Mouse (Mus musculus): ENCODE results near the gene Ptbp3. TPM values are rescaled to one million over a fixed set of nuclear protein-coding genes. Genes with fewer than 3 reads are reported as not detected.
A peak's percentile ranks its signal among the peaks of the same experiment; 100 is the strongest.

Ptbp3 gene
- polyA plus RNA-seq, 1 experiment from 2014 or later: 77.7 TPM

DNA sequence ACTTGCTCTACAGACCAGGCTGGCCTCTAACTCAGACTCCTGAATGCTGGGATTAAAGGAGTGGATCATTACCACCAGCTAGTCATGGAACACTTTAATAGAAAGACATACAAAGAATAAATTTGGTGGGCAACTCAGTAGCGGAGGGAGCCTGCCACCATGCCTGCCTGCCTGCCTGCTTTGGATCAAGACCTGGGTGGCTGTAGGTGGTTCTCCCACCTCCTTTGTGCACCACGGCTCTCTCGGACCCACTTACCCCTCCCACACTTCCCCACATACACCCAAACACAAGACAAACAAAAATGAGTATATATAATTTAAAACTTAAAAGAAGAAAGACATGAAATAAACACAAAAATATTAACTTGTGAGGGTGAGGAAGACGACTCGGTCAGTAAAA, 92.1 kb downstream of the Ptbp3 start:
- no peak for ATAC-seq (replicated peaks; ENCODE audit: low FRiP score)
- Histone ChIP-seq H3K36me3 (ENCODE audit: control insufficient read depth, insufficient read depth, low read length) (no peaks in the 10 kb centered on the region), H3K4me3 (ENCODE audit: low read depth, low read length) (no peak overlapping the region), H3K4me2 (no peak overlapping the region), H3K27ac (ENCODE audit: low read depth, low read length) (no peak overlapping the region), H3K9ac (ENCODE audit: low read depth, low read length) (no peak overlapping the region), H3K27me3 (replicated peaks; ENCODE audit: control insufficient read depth, insufficient read depth, low read length) (no peaks in the 10 kb centered on the region), H3K4me1 (replicated peaks; ENCODE audit: control insufficient read depth, insufficient read depth, low read length) (peaks cover 12% of the 10 kb centered on the region; the same call in 1 of the 2 replicates), H3K9me3 (ENCODE audit: control insufficient read depth, low read length) (no peaks in the 10 kb centered on the region)
- peak; percentile 23 for DNase-seq (ENCODE audit: low spot score)
- WGBS: 88% methylated on average over 5 of the region's 5 CpGs

DNA sequence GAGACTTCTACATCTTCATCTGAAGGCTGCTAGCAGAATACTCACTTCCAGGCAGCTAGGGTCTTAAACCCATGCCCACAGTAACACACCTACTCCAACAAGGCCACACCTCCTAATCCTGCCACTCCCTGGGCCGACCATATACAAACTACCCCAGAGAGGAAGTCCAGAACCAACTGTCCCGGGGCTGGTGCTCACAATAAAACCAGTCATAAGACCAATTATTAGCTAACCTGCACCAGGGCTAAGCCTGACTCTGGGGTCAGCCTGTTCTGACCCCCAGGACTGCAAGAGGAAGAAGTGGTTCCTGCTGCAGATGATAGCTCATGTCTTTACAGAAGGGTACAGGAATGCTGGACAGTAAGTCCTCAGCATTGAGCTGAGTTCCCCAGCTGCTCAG, 93.7 kb downstream of the Ptbp3 start:
- Histone ChIP-seq H3K9ac (ENCODE audit: low read depth, low read length) (no peak overlapping the region), H3K9me3 (ENCODE audit: control insufficient read depth, low read length) (no peaks in the 10 kb centered on the region), H3K36me3 (ENCODE audit: control insufficient read depth, insufficient read depth, low read length) (no peaks in the 10 kb centered on the region), H3K4me1 (replicated peaks; ENCODE audit: control insufficient read depth, insufficient read depth, low read length) (peaks cover 4% of the 10 kb centered on the region; the same call in 1 of the 2 replicates), H3K27me3 (replicated peaks; ENCODE audit: control insufficient read depth, insufficient read depth, low read length) (no peaks in the 10 kb centered on the region), H3K4me3 (ENCODE audit: low read depth, low read length) (no peak overlapping the region), H3K27ac (ENCODE audit: low read depth, low read length) (no peak overlapping the region), H3K4me2 (no peak overlapping the region)
- 41% methylated on average over 2 of the region's 2 CpGs for WGBS
- DNase-seq (ENCODE audit: low spot score) (peak; percentile 28), ATAC-seq (replicated peaks; ENCODE audit: low FRiP score) (no peak)

DNA sequence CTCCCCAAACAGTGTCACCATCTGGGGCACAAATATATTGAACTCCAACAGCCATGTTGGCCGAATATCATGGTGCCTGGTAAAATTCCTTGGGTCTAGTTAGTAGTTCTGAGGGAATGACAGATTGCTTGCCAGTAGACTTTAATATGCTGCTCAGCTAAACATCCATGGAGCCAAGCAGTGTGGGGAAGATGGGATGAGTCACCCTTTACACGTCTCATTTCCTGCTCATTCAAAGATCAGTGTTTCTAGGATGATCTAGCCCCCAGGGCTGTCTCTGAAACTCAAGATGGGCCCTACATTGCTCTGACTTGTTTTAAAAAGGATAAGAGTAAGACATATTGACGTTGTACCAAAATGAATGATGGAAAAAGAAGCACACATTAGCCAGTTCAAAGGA, 95.1 kb downstream of the Ptbp3 start:
- WGBS: 72% methylated on average over 3 of the region's 3 CpGs
- Histone ChIP-seq H3K27me3 (replicated peaks; ENCODE audit: control insufficient read depth, insufficient read depth, low read length) (no peaks in the 10 kb centered on the region), H3K36me3 (ENCODE audit: control insufficient read depth, insufficient read depth, low read length) (no peaks in the 10 kb centered on the region), H3K4me3 (ENCODE audit: low read depth, low read length) (no peak overlapping the region), H3K4me2 (no peak overlapping the region), H3K9me3 (ENCODE audit: control insufficient read depth, low read length) (no peaks in the 10 kb centered on the region), H3K4me1 (replicated peaks; ENCODE audit: control insufficient read depth, insufficient read depth, low read length) (no peaks in the 10 kb centered on the region), H3K9ac (ENCODE audit: low read depth, low read length) (no peak overlapping the region), H3K27ac (ENCODE audit: low read depth, low read length) (no peak overlapping the region)
- ATAC-seq (replicated peaks; ENCODE audit: low FRiP score) (no peak), DNase-seq (ENCODE audit: low spot score) (peak; percentile 28)

DNA sequence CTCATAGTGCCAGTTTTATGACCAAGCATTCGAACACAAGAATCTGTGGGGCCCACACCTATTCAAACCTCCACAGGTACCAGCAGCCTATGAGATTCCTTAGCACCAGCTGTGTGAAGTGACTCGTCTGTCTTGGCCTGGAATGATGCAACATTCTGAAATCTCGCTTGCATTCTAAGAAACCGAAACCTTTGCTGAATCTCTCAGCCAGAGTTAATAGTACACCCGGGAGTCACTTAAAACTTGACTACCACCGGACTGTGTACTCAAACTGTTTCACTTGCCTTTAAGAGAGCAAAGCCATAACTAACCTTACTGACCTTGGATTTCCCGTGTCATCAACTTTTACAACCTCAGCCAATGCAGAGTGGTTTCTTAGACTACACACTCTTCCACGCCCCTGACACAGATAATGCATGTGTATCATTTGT, 96.6 kb downstream of the Ptbp3 start:
- no peak overlapping the region for H3K4me3 ChIP-seq (ENCODE audit: low read depth, low read length)
- 78% methylated on average over 8 of the region's 8 CpGs for WGBS
- no peaks in the 10 kb centered on the region for H3K9me3 ChIP-seq (ENCODE audit: control insufficient read depth, low read length)
- H3K9ac ChIP-seq (ENCODE audit: low read depth, low read length): no peak overlapping the region
- H3K27ac ChIP-seq (ENCODE audit: low read depth, low read length): no peak overlapping the region
- no peaks in the 10 kb centered on the region for H3K27me3 ChIP-seq (replicated peaks; ENCODE audit: control insufficient read depth, insufficient read depth, low read length)
- H3K4me1 ChIP-seq (replicated peaks; ENCODE audit: control insufficient read depth, insufficient read depth, low read length): no peaks in the 10 kb centered on the region
- ATAC-seq (replicated peaks; ENCODE audit: low FRiP score): no peak
- H3K36me3 ChIP-seq (ENCODE audit: control insufficient read depth, insufficient read depth, low read length): no peaks in the 10 kb centered on the region
- H3K4me2 ChIP-seq: no peak overlapping the region
- DNase-seq (ENCODE audit: low spot score): peak; percentile 15

DNA sequence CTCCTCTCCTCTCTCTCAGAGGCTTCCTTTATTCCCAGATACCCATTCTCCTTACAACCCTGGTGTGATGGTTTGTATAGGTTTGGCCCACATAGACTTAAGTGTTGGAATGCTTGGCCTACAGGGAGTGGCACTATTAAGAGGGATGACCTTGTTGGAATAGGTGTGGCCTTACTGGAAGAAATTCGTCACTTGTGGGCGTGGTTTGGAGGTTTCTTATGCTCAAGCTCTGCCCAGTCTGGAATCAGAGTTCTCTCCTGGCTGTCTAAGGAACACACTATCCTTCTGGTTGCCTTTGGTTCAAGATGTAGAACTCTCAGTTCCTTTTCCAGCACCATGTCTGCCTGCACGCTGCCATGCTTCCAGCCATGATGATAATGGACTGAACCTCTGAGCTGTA, 98.3 kb downstream of the Ptbp3 start:
- Histone ChIP-seq H3K27me3 (replicated peaks; ENCODE audit: control insufficient read depth, insufficient read depth, low read length) (no peaks in the 10 kb centered on the region), H3K4me1 (replicated peaks; ENCODE audit: control insufficient read depth, insufficient read depth, low read length) (no peaks in the 10 kb centered on the region; the same call in 1 of the 2 replicates), H3K27ac (ENCODE audit: low read depth, low read length) (no peak overlapping the region), H3K9ac (ENCODE audit: low read depth, low read length) (no peak overlapping the region), H3K4me2 (no peak overlapping the region), H3K9me3 (ENCODE audit: control insufficient read depth, low read length) (peaks cover 3% of the 10 kb centered on the region; the same call in 1 of the 2 replicates), H3K36me3 (ENCODE audit: control insufficient read depth, insufficient read depth, low read length) (no peaks in the 10 kb centered on the region), H3K4me3 (ENCODE audit: low read depth, low read length) (no peak overlapping the region)
- ATAC-seq (replicated peaks; ENCODE audit: low FRiP score) (no peak), DNase-seq (ENCODE audit: low spot score) (peak; percentile 26)
- WGBS: 89% methylated on average over 3 of the region's 3 CpGs

DNA sequence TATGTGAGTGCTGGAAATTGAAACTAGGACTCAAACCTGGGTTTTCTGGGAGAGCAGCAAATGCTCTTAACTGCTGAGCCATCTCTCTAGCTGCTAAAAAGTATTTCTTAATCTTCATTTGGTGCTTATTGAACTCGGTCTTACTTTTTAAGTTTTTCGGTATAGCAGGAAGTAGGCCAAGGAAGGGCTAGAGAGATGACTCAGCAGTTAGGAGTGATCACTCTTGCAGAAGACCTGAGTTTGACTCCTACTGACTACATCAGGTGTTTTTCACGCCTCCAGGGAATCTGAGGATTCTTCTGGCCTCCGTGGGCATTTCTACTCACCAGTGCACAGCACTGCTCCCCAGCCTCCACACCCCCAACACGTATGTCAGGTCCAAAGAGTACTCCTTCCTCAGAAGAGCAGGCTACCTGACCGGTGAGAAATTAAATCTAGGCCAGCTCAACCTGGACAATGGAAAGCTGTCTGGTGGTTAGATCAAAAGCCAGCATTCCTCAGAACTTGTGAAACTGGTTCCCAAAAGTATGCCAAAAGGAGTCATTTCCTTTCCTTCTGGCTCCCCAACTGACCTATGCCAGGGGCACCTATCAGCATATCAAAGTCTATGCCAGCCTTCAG, 98.8 kb downstream of the Ptbp3 start:
- no peaks in the 10 kb centered on the region for H3K27me3 ChIP-seq (replicated peaks; ENCODE audit: control insufficient read depth, insufficient read depth, low read length)
- H3K4me2 ChIP-seq: no peak overlapping the region
- 74% methylated on average over 6 of the region's 6 CpGs for WGBS
- peaks cover 3% of the 10 kb centered on the region; the same call in 1 of the 2 replicates for H3K9me3 ChIP-seq (ENCODE audit: control insufficient read depth, low read length)
- no peak overlapping the region for H3K9ac ChIP-seq (ENCODE audit: low read depth, low read length)
- no peak overlapping the region for H3K27ac ChIP-seq (ENCODE audit: low read depth, low read length)
- DNase-seq (ENCODE audit: low spot score): no peak
- H3K4me1 ChIP-seq (replicated peaks; ENCODE audit: control insufficient read depth, insufficient read depth, low read length): no peaks in the 10 kb centered on the region; the same call in 1 of the 2 replicates
- no peak overlapping the region for H3K4me3 ChIP-seq (ENCODE audit: low read depth, low read length)
- no peak for ATAC-seq (replicated peaks; ENCODE audit: low FRiP score)
- no peaks in the 10 kb centered on the region for H3K36me3 ChIP-seq (ENCODE audit: control insufficient read depth, insufficient read depth, low read length)

DNA sequence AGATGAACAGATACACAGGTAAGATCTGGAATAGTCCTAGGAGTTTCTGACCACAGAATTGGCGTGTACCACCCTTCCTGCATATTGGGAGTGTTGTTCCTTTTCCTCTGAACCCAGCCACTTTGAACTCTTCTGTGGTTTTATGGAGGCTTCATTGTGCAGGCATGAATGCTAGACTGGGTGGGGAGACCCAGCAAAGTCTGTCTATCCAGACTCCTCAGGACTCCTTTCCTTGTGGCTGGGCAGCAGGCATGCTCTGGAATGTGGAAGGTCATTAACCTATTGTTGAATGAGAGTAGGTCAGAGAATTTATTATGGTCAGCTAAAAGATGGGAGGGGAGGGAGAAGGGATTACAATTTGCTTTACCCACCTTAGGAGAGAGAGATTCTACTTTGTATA, 101.9 kb downstream of the Ptbp3 start:
- H3K4me2 ChIP-seq: no peak overlapping the region
- no peak overlapping the region for H3K9ac ChIP-seq (ENCODE audit: low read depth, low read length)
- peaks cover 3% of the 10 kb centered on the region; the same call in 1 of the 2 replicates for H3K9me3 ChIP-seq (ENCODE audit: control insufficient read depth, low read length)
- no peak overlapping the region for H3K4me3 ChIP-seq (ENCODE audit: low read depth, low read length)
- H3K36me3 ChIP-seq (ENCODE audit: control insufficient read depth, insufficient read depth, low read length): no peaks in the 10 kb centered on the region
- H3K27ac ChIP-seq (ENCODE audit: low read depth, low read length): no peak overlapping the region
- peaks cover 5% of the 10 kb centered on the region; the same call in 1 of the 2 replicates for H3K4me1 ChIP-seq (replicated peaks; ENCODE audit: control insufficient read depth, insufficient read depth, low read length)
- DNase-seq (ENCODE audit: low spot score) (no peak), ATAC-seq (replicated peaks; ENCODE audit: low FRiP score) (no peak)
- WGBS: 93% methylated on average over 1 of the region's 1 CpGs
- H3K27me3 ChIP-seq (replicated peaks; ENCODE audit: control insufficient read depth, insufficient read depth, low read length): no peaks in the 10 kb centered on the region

DNA sequence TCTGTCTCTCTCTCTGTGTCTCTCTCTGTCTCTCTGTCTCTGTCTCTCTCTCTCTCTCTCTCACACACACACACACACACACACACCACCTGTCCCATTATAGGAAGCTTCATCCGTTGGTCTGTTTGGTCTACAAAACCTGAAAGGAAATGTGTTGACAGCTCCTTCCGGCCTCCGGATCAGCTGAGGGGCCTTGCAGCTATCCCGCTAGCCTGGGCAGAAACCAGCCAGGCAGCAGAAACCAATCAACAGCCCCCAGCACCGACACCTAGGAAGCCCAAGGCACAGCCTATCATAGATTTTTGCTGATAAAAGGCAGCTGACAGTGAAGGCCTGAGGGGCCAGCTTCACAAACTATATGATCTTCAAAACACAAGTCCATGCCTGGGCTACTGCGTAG, 103.6 kb downstream of the Ptbp3 start:
- H3K27ac ChIP-seq (ENCODE audit: low read depth, low read length): no peak overlapping the region
- peak; percentile 45; the same call in 1 of the 2 replicates for ATAC-seq (replicated peaks; ENCODE audit: low FRiP score)

DNA sequence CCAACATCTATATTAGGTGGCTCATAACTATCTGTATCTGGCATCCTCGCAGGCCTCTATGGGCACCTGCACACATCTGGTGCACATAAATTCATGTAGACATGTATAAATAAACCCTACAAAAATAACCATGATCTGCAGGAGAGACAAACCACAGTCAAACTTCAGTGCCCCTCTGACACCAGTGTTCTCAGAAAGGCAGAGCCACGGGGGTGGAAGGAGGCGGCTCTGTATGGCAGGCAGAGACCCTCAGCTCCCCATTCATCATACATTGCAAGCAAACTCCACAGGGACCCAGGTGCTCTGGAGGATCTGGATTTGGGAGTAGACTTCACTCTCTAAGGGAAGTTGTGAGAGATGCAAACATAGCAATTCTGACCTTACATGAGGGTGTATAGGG, 104.2 kb downstream of the Ptbp3 start:
- Histone ChIP-seq H3K27ac (ENCODE audit: low read depth, low read length) (no peak overlapping the region), H3K4me3 (ENCODE audit: low read depth, low read length) (no peak overlapping the region), H3K4me1 (replicated peaks; ENCODE audit: control insufficient read depth, insufficient read depth, low read length) (peaks cover 22% of the 10 kb centered on the region), H3K27me3 (replicated peaks; ENCODE audit: control insufficient read depth, insufficient read depth, low read length) (no peaks in the 10 kb centered on the region), H3K36me3 (ENCODE audit: control insufficient read depth, insufficient read depth, low read length) (no peaks in the 10 kb centered on the region), H3K9me3 (ENCODE audit: control insufficient read depth, low read length) (peaks cover 3% of the 10 kb centered on the region; the same call in 1 of the 2 replicates), H3K4me2 (no peak overlapping the region), H3K9ac (ENCODE audit: low read depth, low read length) (no peak overlapping the region)
- DNase-seq (ENCODE audit: low spot score) (no peak), ATAC-seq (replicated peaks; ENCODE audit: low FRiP score) (no peak)
- 66% methylated on average over 3 of the region's 3 CpGs for WGBS

More for the DNA sequence above, 103.6 kb downstream of the Ptbp3 start:
- Histone ChIP-seq H3K4me1 (replicated peaks; ENCODE audit: control insufficient read depth, insufficient read depth, low read length) (peaks cover 16% of the 10 kb centered on the region), H3K4me2 (no peak overlapping the region), H3K27me3 (replicated peaks; ENCODE audit: control insufficient read depth, insufficient read depth, low read length) (no peaks in the 10 kb centered on the region), H3K9me3 (ENCODE audit: control insufficient read depth, low read length) (peaks cover 3% of the 10 kb centered on the region; the same call in 1 of the 2 replicates), H3K4me3 (ENCODE audit: low read depth, low read length) (no peak overlapping the region), H3K9ac (ENCODE audit: low read depth, low read length) (no peak overlapping the region), H3K36me3 (ENCODE audit: control insufficient read depth, insufficient read depth, low read length) (no peaks in the 10 kb centered on the region)
- WGBS: 32% methylated on average over 6 of the region's 6 CpGs
- DNase-seq (ENCODE audit: low spot score): no peak

All from liver, embryonic 11.5 days (tissue).